Mouse (Mus musculus) liver, embryonic 14.5 days (tissue): ENCODE results near the gene Kalrn. TPM values are rescaled to one million over a fixed set of nuclear protein-coding genes. Genes with fewer than 3 reads are reported as not detected.

Experiments
- ATAC-seq: fragments of 200-750 bp; cut with Nextera tagmentation; 2 replicates; pipeline ENCODE4 v1.8.0; 2017; ENCODE audit warnings: moderate number of reproducible peaks, mild to moderate bottlenecking, moderate library complexity; ENCODE audit not compliant: insufficient read depth
- DNase-seq, 3 experiments: peaks; one replicate each; pipeline ENCODE4 v3.0.0-alpha.2; 2012 to 2013; ENCODE audit warnings: low read depth in 3 of 3, low spot score in 3 of 3
- H3K27ac ChIP-seq: fragments of 300-500 bp; sonication (generic); 2 replicates; pipeline ENCODE4 v1.5.1; 2014; ENCODE audit warnings: moderate library complexity, mild to moderate bottlenecking, control low read depth, inconsistent platforms
- H3K27me3 ChIP-seq: fragments of 300-500 bp; sonication (generic); 2 replicates; pipeline ENCODE4 v1.6.1; 2014; ENCODE audit warnings: mild to moderate bottlenecking, low read length, moderate library complexity; ENCODE audit not compliant: control insufficient read depth, insufficient read depth
- H3K36me3 ChIP-seq: fragments of 300-500 bp; sonication (generic); replicated peaks from 2 replicates; pipeline ENCODE4 v1.6.1; 2014; ENCODE audit warnings: low read depth; ENCODE audit not compliant: control insufficient read depth, insufficient read depth
- H3K4me1 ChIP-seq, 2 experiments: fragments of 200-500 bp in 1 of 2; fragments of 300-500 bp in 1 of 2; sonication (generic) in 1 of 2; replicated peaks; 2 replicates each; pipeline ENCODE4 v1.6.1; 2012 to 2014; ENCODE audit warnings: antibody characterized with exemption in 1 of 2, inconsistent platforms in 1 of 2, low read length in 1 of 2; ENCODE audit not compliant: control insufficient read depth in 2 of 2, insufficient read depth in 2 of 2
- H3K4me2 ChIP-seq: fragments of 300-500 bp; sonication (generic); 2 replicates; pipeline ENCODE4 v1.6.1; 2014; ENCODE audit warnings: low read depth, mild to moderate bottlenecking, control low read depth, moderate library complexity
- H3K4me3 ChIP-seq, 2 experiments: fragments of 200-500 bp in 1 of 2; fragments of 300-500 bp in 1 of 2; sonication (generic) in 1 of 2; 2 replicates each; pipeline ENCODE4 v1.5.1; 2012 to 2014; ENCODE audit warnings: low read depth in 2 of 2, low read length in 2 of 2, mild to moderate bottlenecking in 2 of 2, control low read depth in 1 of 2, inconsistent platforms in 1 of 2, moderate library complexity in 1 of 2; ENCODE audit not compliant: insufficient read depth in 1 of 2
- H3K9ac ChIP-seq: fragments of 300-500 bp; sonication (generic); replicated peaks from 2 replicates; pipeline ENCODE4 v1.6.1; 2014; ENCODE audit warnings: mild to moderate bottlenecking, control low read depth, moderate library complexity
- H3K9me3 ChIP-seq: fragments of 300-500 bp; sonication (generic); 2 replicates; pipeline ENCODE4 v1.6.1; 2016; ENCODE audit warnings: low read length, mixed read lengths; ENCODE audit not compliant: control insufficient read depth
- CTCF ChIP-seq: IDR thresholded peaks from 2 replicates; pipeline ENCODE4 v1.5.1; 2016; ENCODE audit warnings: antibody characterized with exemption, low read depth, control low read depth
- EP300 ChIP-seq: IDR thresholded peaks from 2 replicates; pipeline ENCODE4 v1.6.1; 2016; ENCODE audit warnings: antibody characterized with exemption, low read depth
- WGBS: fragments of 180-500 bp; shearing (Covaris S2); extraction: QIAGEN DNeasy Blood & Tissue Kit; methylation state at CpG from one replicate; pipeline ENCODE4 v1.1.7; 2014; ENCODE audit not compliant: insufficient replicate concordance; 5-methylcytosine and 5-hydroxymethylcytosine counted together
- polyA plus RNA-seq, 2 experiments: library from polyadenylated mRNA; depleted of rRNA in 1 of 2; stranded (reverse) in 1 of 2; unstranded in 1 of 2; fragments of >200 nt; fragmentation: Nextera tagmentation in 1 of 2; extraction: Ambion mirVana in 1 of 2; gene quantifications; 2 replicates each; pipeline versions ENCODE4 v1.2.1 to v1.2.3; 2012 to 2014

Kalrn gene
- polyA plus RNA-seq, 2 experiments: 7.2 to 8.5 TPM

DNA sequence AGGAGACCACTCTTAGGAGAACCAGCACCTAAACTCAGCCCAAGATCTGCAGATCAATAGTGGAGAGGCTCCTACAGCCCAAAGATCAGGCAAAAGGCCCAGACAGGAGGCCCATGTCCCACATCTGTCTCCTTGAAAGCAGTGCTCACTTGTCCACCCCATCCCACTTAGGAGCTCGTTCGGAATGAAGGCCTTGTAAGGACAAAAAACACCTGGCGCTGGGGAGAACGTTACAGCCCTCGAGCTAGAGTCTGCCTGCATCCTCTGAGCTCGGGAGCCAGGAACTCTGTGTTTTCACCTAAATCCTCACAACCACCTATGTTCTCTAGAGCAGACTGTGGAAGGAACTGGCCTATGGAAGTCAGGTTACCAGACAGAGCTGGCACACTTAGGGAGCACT is 492.5 kb downstream of the Kalrn start:
- Histone ChIP-seq H3K27ac (no peak overlapping the region), H3K4me3 (no peak overlapping the region)
- DNase-seq: no peak

DNA sequence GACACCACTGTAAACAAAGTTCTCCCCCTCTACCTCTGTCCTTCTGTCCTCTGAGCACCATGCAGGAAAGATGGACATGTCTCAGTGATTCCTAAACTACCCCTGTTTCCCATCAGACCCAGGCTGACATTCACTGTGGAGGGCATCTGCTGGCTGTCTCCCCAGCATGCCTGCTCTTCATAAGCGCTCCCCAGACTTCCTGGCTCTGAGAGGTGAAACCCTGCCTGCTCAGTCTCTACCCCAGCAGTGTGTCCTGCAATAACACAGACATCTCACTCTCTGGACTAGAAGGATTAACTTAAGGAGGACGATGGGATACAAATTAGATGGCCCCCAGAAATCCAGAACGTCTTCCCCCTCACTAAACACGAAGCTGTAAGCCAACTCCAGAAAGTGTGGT is 493.8 kb downstream of the Kalrn start:
- TF ChIP-seq EP300: no peak
- no peak for TF ChIP-seq CTCF
- Histone ChIP-seq H3K4me3 (no peak overlapping the region), H3K4me2 (no peak overlapping the region), H3K9ac (no peak overlapping the region), H3K9me3 (no peaks in the 10 kb centered on the region), H3K4me1 (peaks cover 11 to 39% of the 10 kb centered on the region in 2 experiments), H3K27ac (no peak overlapping the region), H3K36me3 (no peaks in the 10 kb centered on the region), H3K27me3 (no peaks in the 10 kb centered on the region)
- ATAC-seq (no peak), DNase-seq (no peak)
- 69% methylated on average over 4 of the region's 4 CpGs for WGBS

More for the DNA sequence above, 492.5 kb downstream of the Kalrn start:
- H3K4me2 ChIP-seq: no peak overlapping the region
- peaks cover 11 to 39% of the 10 kb centered on the region in 2 experiments for H3K4me1 ChIP-seq
- no peak for ATAC-seq
- WGBS: 67% methylated on average over 6 of the region's 6 CpGs
- no peaks in the 10 kb centered on the region for H3K36me3 ChIP-seq
- TF ChIP-seq EP300 (no peak), CTCF (no peak)
- no peaks in the 10 kb centered on the region for H3K9me3 ChIP-seq
- H3K27me3 ChIP-seq: no peaks in the 10 kb centered on the region
- H3K9ac ChIP-seq: no peak overlapping the region

DNA sequence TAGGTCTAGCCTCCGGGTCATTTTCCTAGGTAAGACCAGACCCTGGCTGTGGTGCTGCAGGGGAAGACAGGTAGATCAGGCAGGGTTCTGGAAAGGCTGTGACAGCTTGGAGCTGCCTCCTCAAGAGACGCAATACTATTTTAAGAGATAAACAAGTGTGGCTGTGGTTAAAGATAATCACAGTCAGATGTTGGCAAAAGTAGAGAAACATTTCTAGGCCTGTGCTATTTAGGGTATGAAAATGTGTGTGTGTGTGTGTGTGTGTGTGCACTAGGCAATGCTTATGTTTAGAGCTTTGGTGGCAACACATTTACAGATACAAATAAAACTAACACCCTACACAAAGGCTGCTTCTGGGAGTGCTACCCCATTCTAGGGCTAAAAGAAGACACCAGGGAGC is 494.6 kb downstream of the Kalrn start:
- Histone ChIP-seq H3K27ac (no peak overlapping the region; the same call in 1 of the 2 replicates), H3K27me3 (no peaks in the 10 kb centered on the region), H3K4me2 (no peak overlapping the region), H3K4me3 (no peak overlapping the region), H3K9ac (peak overlapping the region; percentile 18; the same call in 1 of the 2 replicates), H3K36me3 (no peaks in the 10 kb centered on the region), H3K4me1 (peaks cover 11 to 37% of the 10 kb centered on the region in 2 experiments), H3K9me3 (no peaks in the 10 kb centered on the region)
- 0 out of 2 replicates have a peak, but pooled peaks have one; percentile 11 for TF ChIP-seq EP300
- TF ChIP-seq CTCF: no peak
- ATAC-seq (peak; percentile 64; the same call in 1 of the 2 replicates), DNase-seq (no peak)
- 33% methylated on average over 2 of the region's 2 CpGs for WGBS

DNA sequence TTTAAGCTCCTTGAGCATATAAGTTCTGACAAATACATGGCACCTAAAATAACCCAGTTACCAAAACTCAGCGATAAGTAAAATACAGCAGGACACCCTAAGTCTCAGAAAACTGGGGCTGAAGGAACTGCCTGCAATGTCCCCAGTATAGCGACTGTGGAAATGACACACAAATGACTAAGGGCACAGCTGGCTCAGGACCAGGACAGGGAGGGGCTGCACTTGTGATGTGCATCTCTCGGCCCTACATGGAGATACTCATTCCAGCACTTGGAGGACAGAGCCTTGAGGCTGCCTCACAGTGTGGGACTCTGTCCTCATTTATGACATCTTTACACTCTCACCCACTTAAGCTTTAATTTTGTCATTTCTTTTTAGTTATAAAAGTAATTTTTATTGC is 497.2 kb downstream of the Kalrn start:
- Histone ChIP-seq H3K27me3 (no peaks in the 10 kb centered on the region), H3K4me2 (no peak overlapping the region), H3K9ac (no peak overlapping the region), H3K27ac (no peak overlapping the region), H3K4me3 (no peak overlapping the region), H3K36me3 (no peaks in the 10 kb centered on the region), H3K4me1 (peaks cover 11 to 23% of the 10 kb centered on the region in 2 experiments), H3K9me3 (no peaks in the 10 kb centered on the region)
- ATAC-seq: no peak
- TF ChIP-seq CTCF (no peak), EP300 (no peak)
- no peak for DNase-seq
- WGBS: 62% methylated on average over 3 of the region's 3 CpGs

DNA sequence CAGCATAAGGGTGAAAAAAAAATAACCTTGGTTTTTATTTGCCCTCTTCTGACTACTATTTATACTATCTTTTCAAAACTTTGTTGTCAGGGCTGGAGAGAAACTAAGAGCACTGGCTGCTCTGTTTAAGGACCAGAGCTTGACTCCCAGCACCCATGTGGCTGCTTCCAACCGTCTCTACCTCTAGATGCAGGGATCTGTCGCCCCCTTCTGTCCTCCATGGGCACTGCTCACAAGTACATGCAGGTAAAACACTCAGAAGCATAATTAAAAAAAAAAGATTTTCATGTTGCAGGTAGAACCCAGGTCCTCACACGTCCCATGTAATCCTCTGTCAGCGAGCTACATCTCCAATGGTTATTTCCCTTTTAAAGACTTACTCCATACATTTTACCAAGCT is 499.4 kb downstream of the Kalrn start:
- H3K9me3 ChIP-seq: no peaks in the 10 kb centered on the region
- no peak overlapping the region for H3K9ac ChIP-seq
- 82% methylated on average over 4 of the region's 4 CpGs for WGBS
- H3K36me3 ChIP-seq: no peaks in the 10 kb centered on the region
- peaks cover 8 to 20% of the 10 kb centered on the region in 2 experiments for H3K4me1 ChIP-seq
- no peak overlapping the region for H3K27ac ChIP-seq
- H3K4me2 ChIP-seq: no peak overlapping the region
- peak; percentile 39; the same call in 1 of the 2 replicates for TF ChIP-seq CTCF
- no peak for TF ChIP-seq EP300
- DNase-seq: no peak
- no peak overlapping the region for H3K4me3 ChIP-seq
- ATAC-seq: no peak
- no peaks in the 10 kb centered on the region for H3K27me3 ChIP-seq
